Mouse (Mus musculus) brown adipose tissue, adult 24 weeks (tissue): ENCODE data around the gene Plek2. TPM values are rescaled to one million over a fixed set of nuclear protein-coding genes. Genes with fewer than 3 reads are reported as not detected.

Experiments used
- H3K27ac ChIP-seq: fragments of 200-500 bp; replicated peaks from 2 replicates; pipeline ENCODE4 v1.5.1; 2012; ENCODE audit warnings: low read depth, mild to moderate bottlenecking, low read length
- H3K4me1 ChIP-seq: fragments of 200-500 bp; 2 replicates; pipeline ENCODE4 v1.6.1; 2012; ENCODE audit warnings: low read length, mixed read lengths; ENCODE audit not compliant: control insufficient read depth, insufficient read depth, insufficient read length
- H3K4me3 ChIP-seq: fragments of 200-500 bp; 2 replicates; pipeline ENCODE4 v1.5.1; 2012; ENCODE audit warnings: low read depth, mild to moderate bottlenecking, low read length, moderate library complexity; ENCODE audit not compliant: insufficient read depth
- polyA plus RNA-seq: library from polyadenylated mRNA; stranded (reverse); fragments of >200 nt; gene quantifications from 2 replicates; pipeline ENCODE4 v1.2.4, GENCODE M21; 2012; ENCODE audit not compliant: missing spikeins, insufficient read depth, insufficient read length

The Plek2 gene
- polyA plus RNA-seq, 1 experiment, result not detected

DNA sequence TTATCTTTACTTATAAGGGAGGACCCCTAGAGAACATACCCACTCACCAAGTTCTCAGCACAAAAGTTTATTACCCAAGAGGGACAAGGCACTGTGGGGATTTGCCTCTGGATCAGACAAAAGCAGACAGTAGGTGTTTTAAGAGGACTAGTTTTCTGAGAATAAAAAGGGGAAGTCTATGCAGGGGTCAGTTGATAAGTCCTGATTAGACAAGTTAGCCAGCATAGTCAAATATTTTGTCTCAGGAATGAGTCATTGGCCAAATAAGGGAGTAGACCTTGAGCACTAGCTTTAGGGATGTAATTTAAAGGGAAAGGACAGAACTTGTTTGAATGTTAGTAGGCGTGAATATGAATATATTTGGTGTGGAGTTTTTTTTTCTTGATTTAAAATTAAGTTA, 38.6 kb downstream of the Plek2 start:
- Histone ChIP-seq H3K4me1 (no peaks in the 10 kb centered on the region), H3K27ac (no peak overlapping the region), H3K4me3 (no peak overlapping the region)

DNA sequence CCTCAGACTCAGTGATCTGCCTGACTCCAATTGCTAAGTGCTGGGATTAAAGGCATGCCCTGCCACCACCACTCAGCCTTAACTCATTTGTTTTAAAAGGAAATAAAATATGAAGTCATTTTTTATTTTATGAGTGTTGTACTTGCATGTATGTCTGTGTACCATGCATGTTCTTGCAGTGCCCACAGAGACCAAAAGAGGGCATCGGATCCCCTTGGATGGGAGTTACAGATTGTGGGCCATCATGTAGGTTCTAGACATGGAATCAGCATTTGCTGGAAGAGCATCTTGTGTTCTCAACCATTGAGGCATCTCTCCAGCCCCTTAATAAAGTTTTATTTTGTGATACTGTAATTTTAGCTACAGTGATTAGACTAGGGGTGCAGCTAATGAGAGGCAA, 41.3 kb downstream of the Plek2 start:
- Histone ChIP-seq H3K27ac (no peak overlapping the region), H3K4me3 (no peak overlapping the region), H3K4me1 (peaks cover 2% of the 10 kb centered on the region; the same call in 1 of the 2 replicates)

DNA sequence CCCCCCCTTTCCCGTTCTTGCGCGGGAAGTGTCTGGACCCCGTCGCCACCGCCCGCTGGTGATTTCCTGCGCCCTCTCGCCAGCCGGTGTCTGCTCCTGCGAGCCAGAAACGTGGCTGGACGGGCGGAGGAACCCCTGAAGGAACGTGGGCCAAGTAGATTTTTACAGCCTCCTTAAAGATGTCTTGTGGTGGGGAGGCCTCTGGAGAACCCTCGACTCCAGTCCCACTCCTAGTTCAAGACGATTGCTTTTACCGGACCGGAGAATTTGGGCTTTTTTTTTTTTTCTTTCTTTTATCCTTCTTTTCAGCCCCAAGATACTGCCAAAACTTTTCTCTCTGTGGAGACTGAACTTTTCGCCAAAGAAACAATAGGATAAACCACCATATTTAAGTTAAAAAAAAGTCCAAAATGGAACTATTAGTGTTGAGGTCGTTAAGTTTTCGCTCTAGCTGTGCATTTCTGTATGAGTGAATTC, 44.5 kb downstream of the Plek2 start:
- Histone ChIP-seq H3K27ac (peak overlapping the region; percentile 89), H3K4me1 (peaks cover 8% of the 10 kb centered on the region; the same call in 1 of the 2 replicates), H3K4me3 (peak overlapping the region; percentile 88)

DNA sequence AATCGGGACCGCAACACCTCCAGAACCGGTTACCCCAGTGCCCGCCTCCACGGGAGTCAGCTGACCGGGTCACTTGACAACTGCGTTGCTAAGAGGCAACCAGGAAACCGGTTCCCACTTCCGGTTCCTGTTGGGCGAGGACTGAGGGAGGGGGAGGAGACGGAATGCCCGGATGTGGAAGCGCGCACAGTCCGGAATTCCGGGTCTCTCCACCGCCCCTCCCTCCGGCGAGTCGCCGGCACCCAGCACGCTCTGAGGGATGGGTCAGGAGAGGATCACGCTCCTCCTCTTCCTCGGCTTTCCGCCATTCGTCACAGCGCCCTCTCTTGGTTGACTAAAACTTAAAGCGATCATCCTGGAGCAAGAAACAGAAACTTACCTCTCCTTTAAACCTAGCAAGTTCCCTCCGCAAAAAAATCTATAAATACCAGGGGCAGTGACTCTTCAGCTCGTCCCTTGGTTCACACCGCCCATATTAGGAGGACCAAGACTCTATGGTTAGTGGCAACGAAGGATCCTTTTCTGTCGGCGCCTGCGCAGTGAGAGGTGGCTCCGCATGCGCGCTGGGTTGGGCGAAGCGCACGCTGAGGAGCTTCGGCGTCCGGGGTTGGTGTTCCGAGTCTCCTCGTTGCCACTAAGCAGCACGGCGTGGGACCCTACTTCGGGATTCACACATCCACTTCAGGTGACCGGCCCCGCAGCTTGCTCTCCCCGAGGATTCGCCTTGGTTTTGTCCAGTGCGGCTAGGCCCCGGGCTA, 45.1 kb downstream of the Plek2 start, which contains the start of the genes Atp6v1d and Eif2s1:
TSS of gene Atp6v1d (minus strand) at position 143 of the 758 bp plus-strand sequence.
TSS of gene Eif2s1 (plus strand) at position 324 of the 758 bp plus-strand sequence.
- H3K4me3 ChIP-seq, result peak within 1 kb of the TSS; percentile 88
- H3K27ac ChIP-seq, result peak within 1 kb of the TSS; percentile 96
- H3K4me1 ChIP-seq, result peaks cover 8% of the 10 kb centered on the region; the same call in 1 of the 2 replicates

DNA sequence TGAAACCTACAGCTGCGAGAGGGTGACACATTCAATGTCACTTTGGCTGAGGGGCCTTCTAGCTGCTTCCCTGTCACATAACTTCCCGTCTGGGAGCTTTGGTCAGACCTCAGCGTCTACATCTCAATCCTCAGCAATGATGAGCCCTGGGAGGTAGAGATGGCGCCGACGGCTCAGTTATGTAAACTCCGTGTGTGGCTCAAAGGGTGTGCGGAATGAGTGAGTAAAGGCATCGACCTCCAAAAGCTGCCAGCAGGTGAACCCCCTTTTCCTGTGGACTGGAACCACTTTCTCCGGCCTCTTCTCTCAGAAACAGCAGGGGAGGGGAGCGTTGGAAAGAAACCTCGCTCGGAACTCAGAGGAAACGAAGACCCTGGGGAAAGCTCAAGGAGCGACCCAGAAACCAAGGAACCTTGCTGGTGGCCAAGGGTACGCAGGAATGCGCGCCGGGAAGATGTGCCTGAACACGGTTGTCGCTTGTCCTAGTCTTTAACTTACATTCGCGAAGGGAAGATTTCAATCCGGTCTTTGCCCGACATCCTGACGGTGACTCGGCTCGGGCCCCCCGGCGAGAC, 45.8 kb downstream of the Plek2 start:
- peak overlapping the region; percentile 62 for H3K27ac ChIP-seq
- H3K4me1 ChIP-seq, result peaks cover 8% of the 10 kb centered on the region; the same call in 1 of the 2 replicates
- peak overlapping the region; percentile 78 for H3K4me3 ChIP-seq

DNA sequence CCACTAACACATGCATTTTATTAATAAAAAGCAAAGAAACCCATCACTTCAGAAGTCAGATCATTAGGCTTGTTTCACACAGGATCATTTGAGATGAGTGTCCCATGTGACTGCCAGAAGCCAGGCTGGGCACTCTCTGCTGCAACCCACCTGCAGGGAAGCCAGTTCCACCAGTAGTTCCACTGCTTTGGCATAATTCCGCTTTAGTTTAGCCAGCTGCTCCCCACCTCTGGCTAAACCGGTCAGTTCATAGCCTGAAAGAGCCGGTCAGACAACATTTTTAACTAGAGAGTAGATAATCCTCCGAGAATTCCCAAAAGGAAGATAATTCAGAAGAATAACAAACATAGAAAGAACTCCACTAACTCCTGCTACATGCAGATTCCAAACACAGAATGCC, 58.5 kb downstream of the Plek2 start:
- H3K27ac ChIP-seq, result no peak overlapping the region
- no peak overlapping the region for H3K4me3 ChIP-seq
- H3K4me1 ChIP-seq, result no peaks in the 10 kb centered on the region

DNA sequence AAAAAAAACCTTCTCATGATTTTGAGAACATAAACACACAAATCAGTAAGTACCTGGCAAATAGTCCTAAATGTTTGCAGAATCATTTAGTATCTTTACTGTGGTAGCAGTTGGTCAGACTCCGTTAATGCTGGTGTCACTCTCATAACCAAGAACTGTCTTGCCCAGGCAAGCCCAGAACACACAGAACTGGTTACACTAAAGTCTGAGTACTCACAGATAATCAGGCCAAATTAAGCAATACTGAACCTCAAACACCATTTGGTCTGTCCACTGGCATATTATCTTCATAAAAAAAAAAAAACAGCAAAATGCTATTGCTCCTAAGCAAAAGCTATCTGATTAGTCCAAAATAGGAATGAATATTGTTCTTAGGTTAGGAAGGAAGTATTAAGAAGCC, 64.3 kb downstream of the Plek2 start:
- Histone ChIP-seq H3K4me3 (no peak overlapping the region), H3K27ac (no peak overlapping the region)

DNA sequence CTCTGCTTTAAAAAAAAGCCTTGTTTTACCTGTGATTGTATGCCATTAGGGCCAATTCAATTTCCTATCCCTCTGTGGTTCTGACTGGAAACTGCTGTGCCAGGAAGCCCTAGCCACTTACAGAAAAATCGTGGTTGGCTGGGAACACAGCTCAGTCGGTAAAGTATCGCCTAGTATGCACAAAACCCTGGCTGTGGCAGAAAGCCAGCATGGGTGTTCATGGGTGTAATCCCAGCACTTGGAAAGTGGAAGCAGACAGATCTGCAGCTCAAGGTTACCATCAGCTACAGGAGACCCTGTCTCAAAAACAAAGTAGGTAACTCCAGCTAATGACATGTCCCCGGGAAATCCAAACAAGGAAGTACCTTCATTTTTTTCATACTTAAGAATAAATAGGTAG, 66.9 kb downstream of the Plek2 start:
- H3K4me3 ChIP-seq, result no peak overlapping the region
- H3K27ac ChIP-seq, result no peak overlapping the region
- no peaks in the 10 kb centered on the region for H3K4me1 ChIP-seq

More for the DNA sequence above, 64.3 kb downstream of the Plek2 start:
- H3K4me1 ChIP-seq, result no peaks in the 10 kb centered on the region

Other genes with a start within 250 kb of the Plek2 start
- not detected in 2 replicates for gene Fam71d, start 215.4 kb downstream of the Plek2 start, polyA plus RNA-seq
- gene Mpp5, start 158.1 kb downstream of the Plek2 start, polyA plus RNA-seq, result 12.8 and 15.6 TPM in 2 replicates
- gene Atp6v1d, start 45.3 kb downstream of the Plek2 start, polyA plus RNA-seq, result 104 and 110 TPM in 2 replicates
- 55.4 and 61.8 TPM in 2 replicates for gene Eif2s1, start 45.1 kb downstream of the Plek2 start, polyA plus RNA-seq
- 1.0 and 3.5 TPM in 2 replicates for gene Tmem229b, start 100.7 kb upstream of the Plek2 start, polyA plus RNA-seq
- not detected in 2 replicates for gene Plekhh1, start 122.2 kb upstream of the Plek2 start, polyA plus RNA-seq
- 8.3 and 8.6 TPM in 2 replicates for gene Pigh, start 182.7 kb upstream of the Plek2 start, polyA plus RNA-seq
- gene Arg2, start 223.8 kb upstream of the Plek2 start, polyA plus RNA-seq, result not detected in 2 replicates